Mouse (Mus musculus) c-Kit-negative CD71-positive TER-119-positive erythroid progenitor cells, embryonic 14.5 days (primary cell): ENCODE measurements around the gene Asphd2.
"Not testable (repeated sequence)": the region's sequence is repeated elsewhere in the genome, so short reads cannot be mapped to it uniquely, and the experiment has no call there.

Source experiments
- DNase-seq: peaks from one replicate; pipeline ENCODE4 v3.0.0-alpha.2; 2013; ENCODE audit warnings: low read depth, low spot score

The Asphd2 gene

GRCm38 (mm10) chr5:112394779-112395443 is at the start of gene Asphd2:
Gene Asphd2 (minus strand): TSS chr5:112394866.
- DNase-seq: no peak

GRCm38 (mm10) chr5:112438535-112438934 is 43.9 kb upstream of the Asphd2 start:
- DNase-seq: no peak

GRCm38 (mm10) chr5:112433004-112433403 is 38.3 kb upstream of the Asphd2 start:
- peak; percentile 17 for DNase-seq

GRCm38 (mm10) chr5:112432033-112432432 is 37.4 kb upstream of the Asphd2 start:
- DNase-seq: no peak

GRCm38 (mm10) chr5:112431120-112431775 is 36.6 kb upstream of the Asphd2 start:
- DNase-seq: no peak

- DNase-seq: no peak
Observed at GRCm38 (mm10) chr5:112428944-112429343, 34.3 kb upstream of the Asphd2 start.

GRCm38 (mm10) chr5:112427283-112427682 is 32.6 kb upstream of the Asphd2 start:
- DNase-seq: peak; percentile 29

GRCm38 (mm10) chr5:112426635-112427034 is 32.0 kb upstream of the Asphd2 start:
- no peak for DNase-seq

GRCm38 (mm10) chr5:112419535-112419934 is 24.9 kb upstream of the Asphd2 start:
- DNase-seq: no peak

- no peak for DNase-seq
Observed at GRCm38 (mm10) chr5:112418023-112418422, 23.4 kb upstream of the Asphd2 start.

- DNase-seq: no peak
Observed at GRCm38 (mm10) chr5:112416673-112417072, 22.0 kb upstream of the Asphd2 start.

- DNase-seq: not testable (repeated sequence)
Observed at GRCm38 (mm10) chr5:112412781-112413180, 18.1 kb upstream of the Asphd2 start.

- no peak for DNase-seq
Observed at GRCm38 (mm10) chr5:112411514-112412335, 17.1 kb upstream of the Asphd2 start.

GRCm38 (mm10) chr5:112411072-112411471 is 16.4 kb upstream of the Asphd2 start:
- no peak for DNase-seq

GRCm38 (mm10) chr5:112409274-112409673 is 14.6 kb upstream of the Asphd2 start:
- no peak for DNase-seq

- no peak for DNase-seq
Observed at GRCm38 (mm10) chr5:112406017-112406416, 11.4 kb upstream of the Asphd2 start.

GRCm38 (mm10) chr5:112402437-112402836 is 7.8 kb upstream of the Asphd2 start:
- DNase-seq: no peak

- no peak for DNase-seq
Observed at GRCm38 (mm10) chr5:112399284-112399683, 4.6 kb upstream of the Asphd2 start.

GRCm38 (mm10) chr5:112396066-112396465 is 1.4 kb upstream of the Asphd2 start:
- DNase-seq: no peak

GRCm38 (mm10) chr5:112394415-112394763 is 277 bp downstream of the Asphd2 start:
- no peak for DNase-seq

- no peak for DNase-seq
Observed at GRCm38 (mm10) chr5:112393741-112394414, 788 bp downstream of the Asphd2 start.
